Mouse (Mus musculus) granulocyte monocyte progenitor cell, adult 5-6 weeks (primary cell): ENCODE measurements around the gene Vmn1r138. TPM values are rescaled to one million over a fixed set of nuclear protein-coding genes. Genes with fewer than 3 reads are reported as not detected.
"Not testable (repeated sequence)": the region's sequence is repeated elsewhere in the genome, so short reads cannot be mapped to it uniquely, and the experiment has no call there.

Experiments used
- ATAC-seq: replicated peaks from 2 replicates; pipeline ENCODE4 v1.8.0; 2016; ENCODE audit warnings: mild to moderate bottlenecking, moderate TSS enrichment, inconsistent platforms; ENCODE audit not compliant: poor library complexity, severe bottlenecking
- total RNA-seq, 2 experiments: library from RNA; stranded (forward) in 1 of 2; stranded (reverse) in 1 of 2; fragments of 200-712, 200-1000 nt in 1 of 2; fragments of >200 nt in 1 of 2; fragmentation: Nextera tagmentation in 1 of 2; gene quantifications; 2 replicates each; pipeline ENCODE4 v1.2.3; 2014 to 2017

The Vmn1r138 gene
- total RNA-seq (2014; fragmentation: Nextera tagmentation) (not detected in 2 replicates), total RNA-seq (2017) (not detected in 2 replicates)

DNA sequence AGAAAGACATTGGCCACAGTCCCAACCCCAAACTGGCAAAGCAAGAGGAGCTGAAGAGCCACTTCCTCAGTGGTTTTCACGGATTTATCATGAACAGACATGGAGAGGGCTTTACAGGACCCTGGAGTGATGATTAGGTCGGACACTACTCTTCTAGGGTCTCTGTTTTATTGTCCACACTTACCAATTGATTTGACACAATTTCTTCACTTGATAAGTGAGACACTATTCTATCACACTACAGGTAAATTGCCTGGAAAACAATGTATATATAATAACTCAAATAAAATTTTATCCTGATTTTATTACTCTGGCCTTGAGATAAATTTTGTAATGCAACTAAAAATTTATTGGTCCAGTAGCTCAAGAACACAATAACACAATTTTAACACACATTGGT is at the start of gene Vmn1r138:
Gene Vmn1r138, minus strand, starts transcription at position 101 of the 400 bp plus-strand sequence.
- ATAC-seq, result not testable (repeated sequence)

DNA sequence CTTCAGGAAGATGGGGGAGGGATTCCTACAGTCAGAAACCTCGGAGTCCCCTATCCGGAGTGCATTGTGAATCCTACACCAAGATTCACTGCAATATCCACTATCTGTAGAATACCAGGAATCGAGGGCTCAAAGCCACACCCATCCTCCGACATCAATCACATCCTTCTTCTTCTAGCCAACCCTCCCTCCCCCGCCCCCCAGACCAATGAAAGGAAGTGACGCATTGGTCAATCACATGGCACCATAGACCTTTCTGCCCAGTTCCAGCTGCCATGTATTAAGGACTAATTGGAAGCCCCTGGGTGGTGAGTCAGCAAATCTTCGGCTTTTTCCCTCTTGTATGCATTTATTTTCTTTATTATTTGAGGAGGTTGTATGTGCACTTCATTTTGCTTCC is 40.1 kb upstream of the Vmn1r138 start, which contains the start of gene Vmn1r139:
Gene Vmn1r139, plus strand, starts transcription at position 301 of the 400 bp plus-strand sequence.
- not testable (repeated sequence) for ATAC-seq

DNA sequence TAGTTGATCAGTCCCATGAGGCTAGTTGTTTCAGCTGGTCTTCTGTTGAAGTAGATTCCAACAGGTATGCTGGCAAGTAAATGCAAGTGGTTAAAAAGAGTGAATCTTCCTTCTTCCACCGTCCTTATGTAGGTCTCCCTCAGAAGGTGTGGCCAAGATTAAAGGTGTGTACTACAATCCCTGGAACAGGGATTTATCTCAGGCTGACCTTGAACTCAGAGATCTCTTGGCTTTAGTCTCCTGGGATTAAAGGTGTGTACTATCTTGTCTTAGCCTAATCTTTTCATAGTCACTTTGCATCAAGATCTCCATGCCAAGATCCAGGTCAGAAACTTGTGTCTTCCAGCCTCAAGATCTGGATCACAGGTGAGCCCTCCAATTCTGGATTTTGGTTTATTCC is 27.5 kb upstream of the Vmn1r138 start, which contains the start of gene Gm6176:
Gene Gm6176, minus strand, starts transcription at position 101 of the 400 bp plus-strand sequence.
- ATAC-seq, result not testable (repeated sequence)

DNA sequence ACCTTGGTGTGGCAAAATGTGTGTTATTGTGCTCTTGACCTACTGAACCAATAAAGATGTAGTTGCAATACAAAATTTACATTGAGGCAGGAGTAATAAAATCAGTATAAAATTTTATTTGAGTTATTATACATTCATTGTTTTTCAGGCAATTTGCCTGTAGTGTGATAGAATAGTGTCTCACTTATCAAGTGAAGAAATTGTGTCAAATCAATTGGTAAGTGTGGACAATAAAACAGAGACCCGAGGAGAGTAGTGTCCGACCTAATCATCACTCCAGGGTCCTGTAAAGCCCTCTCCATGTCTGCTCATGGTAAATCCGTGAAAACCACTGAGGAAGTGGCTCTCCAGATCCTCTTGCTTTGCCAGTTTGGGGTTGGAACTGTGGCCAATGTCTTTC is 34.4 kb downstream of the Vmn1r138 start, which contains the start of gene Vmn1r137:
Gene Vmn1r137, plus strand, starts transcription at position 301 of the 400 bp plus-strand sequence.
- not testable (repeated sequence) for ATAC-seq

Other genes starting within 250 kb of the Vmn1r138 start
- not detected in 2 replicates for gene Gm4177, start 232.2 kb downstream of the Vmn1r138 start, total RNA-seq (2014; fragmentation: Nextera tagmentation)
- gene Gm4177, start 232.2 kb downstream of the Vmn1r138 start, total RNA-seq (2017), result not detected in 2 replicates
- gene Vmn1r135, start 196.5 kb downstream of the Vmn1r138 start, total RNA-seq (2014; fragmentation: Nextera tagmentation), result not detected in 2 replicates
- not detected in 2 replicates for gene Vmn1r135, start 196.5 kb downstream of the Vmn1r138 start, total RNA-seq (2017)
- gene Gm5725, start 184.6 kb downstream of the Vmn1r138 start, total RNA-seq (2014; fragmentation: Nextera tagmentation), result not detected in 2 replicates
- not detected in 2 replicates for gene Gm5725, start 184.6 kb downstream of the Vmn1r138 start, total RNA-seq (2017)
- not detected in 2 replicates for gene Gm5891, start 107.6 kb downstream of the Vmn1r138 start, total RNA-seq (2014; fragmentation: Nextera tagmentation)
- gene Gm5891, start 107.6 kb downstream of the Vmn1r138 start, total RNA-seq (2017), result not detected in 2 replicates
- gene Vmn1r137, start 34.3 kb downstream of the Vmn1r138 start, total RNA-seq (2014; fragmentation: Nextera tagmentation), result not detected in 2 replicates
- not detected in 2 replicates for gene Vmn1r137, start 34.3 kb downstream of the Vmn1r138 start, total RNA-seq (2017)
- gene Gm6176, start 27.4 kb upstream of the Vmn1r138 start, total RNA-seq (2014; fragmentation: Nextera tagmentation), result not detected in 2 replicates
- not detected in 2 replicates for gene Gm6176, start 27.4 kb upstream of the Vmn1r138 start, total RNA-seq (2017)
- gene Vmn1r139, start 40.2 kb upstream of the Vmn1r138 start, total RNA-seq (2014; fragmentation: Nextera tagmentation), result not detected in 2 replicates
- gene Vmn1r139, start 40.2 kb upstream of the Vmn1r138 start, total RNA-seq (2017), result not detected in 2 replicates
- gene Gm16451, start 89.3 kb upstream of the Vmn1r138 start, total RNA-seq (2014; fragmentation: Nextera tagmentation), result not detected in 2 replicates
- not detected in 2 replicates for gene Gm16451, start 89.3 kb upstream of the Vmn1r138 start, total RNA-seq (2017)
- gene Gm10666, start 105.8 kb upstream of the Vmn1r138 start, total RNA-seq (2014; fragmentation: Nextera tagmentation), result not detected in 2 replicates
- gene Gm10666, start 105.8 kb upstream of the Vmn1r138 start, total RNA-seq (2017), result not detected in 2 replicates
- gene Vmn1r142, start 135.1 kb upstream of the Vmn1r138 start, total RNA-seq (2014; fragmentation: Nextera tagmentation), result not detected in 2 replicates
- not detected in 2 replicates for gene Vmn1r142, start 135.1 kb upstream of the Vmn1r138 start, total RNA-seq (2017)
- gene Vmn1r143, start 160.5 kb upstream of the Vmn1r138 start, total RNA-seq (2014; fragmentation: Nextera tagmentation), result not detected in 2 replicates
- gene Vmn1r143, start 160.5 kb upstream of the Vmn1r138 start, total RNA-seq (2017), result not detected in 2 replicates
- not detected in 2 replicates for gene Gm8653, start 172.4 kb upstream of the Vmn1r138 start, total RNA-seq (2014; fragmentation: Nextera tagmentation)
- gene Gm8653, start 172.4 kb upstream of the Vmn1r138 start, total RNA-seq (2017), result not detected in 2 replicates
- gene Gm8453, start 200.6 kb upstream of the Vmn1r138 start, total RNA-seq (2014; fragmentation: Nextera tagmentation), result not detected in 2 replicates
- gene Gm8453, start 200.6 kb upstream of the Vmn1r138 start, total RNA-seq (2017), result not detected in 2 replicates